Mouse (Mus musculus): ENCODE data around the gene Coro1b. TPM values are rescaled to one million over a fixed set of nuclear protein-coding genes. Genes with fewer than 3 reads are reported as not detected.

The Coro1b gene
- polyA plus RNA-seq, 1 experiment: 114 TPM

- 72% methylated on average over 3 of the region's 3 CpGs for WGBS
- H3K4me3 ChIP-seq (replicated peaks; ENCODE audit: control insufficient read depth, low read depth, low read length): no peak overlapping the region
- no peak for TF ChIP-seq POLR2A (IDR thresholded peaks at IDR 0.05; ENCODE audit: borderline replicate concordance, control insufficient read depth, low read depth, low read length)
- TF ChIP-seq CTCF (IDR thresholded peaks at IDR 0.05; ENCODE audit: control insufficient read depth, insufficient read depth, low read length): no peak
- H3K27ac ChIP-seq (ENCODE audit: control insufficient read depth, insufficient read depth, low read depth, low read length, poor library complexity): no peak overlapping the region
- peaks cover 2% of the 10 kb centered on the region; the same call in 1 of the 2 replicates for H3K4me1 ChIP-seq (ENCODE audit: control insufficient read depth, insufficient read depth, low read length)
Observed at GRCm38 (mm10) chr19:4103792-4104191, 44.6 kb upstream of the Coro1b start.

GRCm38 (mm10) chr19:4104675-4105194 is 43.7 kb upstream of the Coro1b start:
- H3K4me1 ChIP-seq (ENCODE audit: control insufficient read depth, insufficient read depth, low read length): peaks cover 2% of the 10 kb centered on the region; the same call in 1 of the 2 replicates
- no peak overlapping the region for H3K27ac ChIP-seq (ENCODE audit: control insufficient read depth, insufficient read depth, low read depth, low read length, poor library complexity)
- no peak overlapping the region for H3K4me3 ChIP-seq (replicated peaks; ENCODE audit: control insufficient read depth, low read depth, low read length)
- TF ChIP-seq CTCF (IDR thresholded peaks at IDR 0.05; ENCODE audit: control insufficient read depth, insufficient read depth, low read length) (no peak), POLR2A (IDR thresholded peaks at IDR 0.05; ENCODE audit: borderline replicate concordance, control insufficient read depth, low read depth, low read length) (no peak)
- 96% methylated on average over 16 of the region's 16 CpGs for WGBS

- Histone ChIP-seq H3K27ac (ENCODE audit: control insufficient read depth, insufficient read depth, low read depth, low read length, poor library complexity) (no peak overlapping the region), H3K4me1 (ENCODE audit: control insufficient read depth, insufficient read depth, low read length) (peaks cover under 1% of the 10 kb centered on the region; the same call in 1 of the 2 replicates), H3K4me3 (replicated peaks; ENCODE audit: control insufficient read depth, low read depth, low read length) (no peak overlapping the region)
- 90% methylated on average over 14 of the region's 14 CpGs for whole genome bisulfite sequencing
- TF ChIP-seq POLR2A (IDR thresholded peaks at IDR 0.05; ENCODE audit: borderline replicate concordance, control insufficient read depth, low read depth, low read length): no peak
Observed at GRCm38 (mm10) chr19:4106654-4107053, 41.8 kb upstream of the Coro1b start.

GRCm38 (mm10) chr19:4108535-4108934 is 39.9 kb upstream of the Coro1b start:
- Histone ChIP-seq H3K4me1 (ENCODE audit: control insufficient read depth, insufficient read depth, low read length) (peaks cover 18% of the 10 kb centered on the region), H3K27ac (ENCODE audit: control insufficient read depth, insufficient read depth, low read depth, low read length, poor library complexity) (no peak overlapping the region), H3K4me3 (replicated peaks; ENCODE audit: control insufficient read depth, low read depth, low read length) (no peak overlapping the region)
- 87% methylated on average over 9 of the region's 9 CpGs for WGBS
- no peak for TF ChIP-seq CTCF (IDR thresholded peaks at IDR 0.05; ENCODE audit: control insufficient read depth, insufficient read depth, low read length)
- no peak for TF ChIP-seq POLR2A (IDR thresholded peaks at IDR 0.05; ENCODE audit: borderline replicate concordance, control insufficient read depth, low read depth, low read length)

- Histone ChIP-seq H3K4me3 (replicated peaks; ENCODE audit: control insufficient read depth, low read depth, low read length) (no peak overlapping the region), H3K27ac (ENCODE audit: control insufficient read depth, insufficient read depth, low read depth, low read length, poor library complexity) (peak overlapping the region; percentile 94), H3K4me1 (ENCODE audit: control insufficient read depth, insufficient read depth, low read length) (peaks cover 24% of the 10 kb centered on the region)
- WGBS: 74% methylated on average over 26 of the region's 26 CpGs
- no peak for TF ChIP-seq POLR2A (IDR thresholded peaks at IDR 0.05; ENCODE audit: borderline replicate concordance, control insufficient read depth, low read depth, low read length)
- no peak for TF ChIP-seq CTCF (IDR thresholded peaks at IDR 0.05; ENCODE audit: control insufficient read depth, insufficient read depth, low read length)
Observed at GRCm38 (mm10) chr19:4112063-4112960, 36.1 kb upstream of the Coro1b start.

- Histone ChIP-seq H3K4me3 (replicated peaks; ENCODE audit: control insufficient read depth, low read depth, low read length) (no peak overlapping the region), H3K27ac (ENCODE audit: control insufficient read depth, insufficient read depth, low read depth, low read length, poor library complexity) (peak overlapping the region; percentile 94), H3K4me1 (ENCODE audit: control insufficient read depth, insufficient read depth, low read length) (peaks cover 24% of the 10 kb centered on the region)
- WGBS: 2% methylated on average over 13 of the region's 13 CpGs
- no peak for TF ChIP-seq CTCF (IDR thresholded peaks at IDR 0.05; ENCODE audit: control insufficient read depth, insufficient read depth, low read length)
- peak; percentile 57; the same call in 1 of the 2 replicates for TF ChIP-seq POLR2A (IDR thresholded peaks at IDR 0.05; ENCODE audit: borderline replicate concordance, control insufficient read depth, low read depth, low read length)
Observed at GRCm38 (mm10) chr19:4113186-4113805, 35.1 kb upstream of the Coro1b start.

GRCm38 (mm10) chr19:4113806-4114230 is 34.6 kb upstream of the Coro1b start:
- TF ChIP-seq CTCF (IDR thresholded peaks at IDR 0.05; ENCODE audit: control insufficient read depth, insufficient read depth, low read length) (no peak), POLR2A (IDR thresholded peaks at IDR 0.05; ENCODE audit: borderline replicate concordance, control insufficient read depth, low read depth, low read length) (no peak)
- no peak overlapping the region for H3K4me3 ChIP-seq (replicated peaks; ENCODE audit: control insufficient read depth, low read depth, low read length)
- WGBS: 2% methylated on average over 5 of the region's 5 CpGs

GRCm38 (mm10) chr19:4114551-4114950 is 33.9 kb upstream of the Coro1b start:
- no peak for TF ChIP-seq POLR2A (IDR thresholded peaks at IDR 0.05; ENCODE audit: borderline replicate concordance, control insufficient read depth, low read depth, low read length)
- no peak for TF ChIP-seq CTCF (IDR thresholded peaks at IDR 0.05; ENCODE audit: control insufficient read depth, insufficient read depth, low read length)
- WGBS: 71% methylated on average over 10 of the region's 10 CpGs
- H3K4me3 ChIP-seq (replicated peaks; ENCODE audit: control insufficient read depth, low read depth, low read length): no peak overlapping the region
- H3K4me1 ChIP-seq (ENCODE audit: control insufficient read depth, insufficient read depth, low read length): peaks cover 26% of the 10 kb centered on the region
- H3K27ac ChIP-seq (ENCODE audit: control insufficient read depth, insufficient read depth, low read depth, low read length, poor library complexity): peak overlapping the region; percentile 94

More at GRCm38 (mm10) chr19:4113806-4114230, 34.6 kb upstream of the Coro1b start:
- Histone ChIP-seq H3K27ac (ENCODE audit: control insufficient read depth, insufficient read depth, low read depth, low read length, poor library complexity) (peak overlapping the region; percentile 94), H3K4me1 (ENCODE audit: control insufficient read depth, insufficient read depth, low read length) (peaks cover 24% of the 10 kb centered on the region)

Measured in bone marrow, adult 2 months (tissue).